Mouse (Mus musculus) neural tube, embryonic 15.5 days (tissue): ENCODE measurements at regions not wholly inside any gene's neighbourhood (a gene's known extent, or its start where the extent isn't known, plus 50 kb on each side); places are given as distances from the start of the nearest gene placed in this dataset.

Source experiments
- ATAC-seq: fragments of 200-750 bp; cut with Nextera tagmentation; 2 replicates; pipeline ENCODE4 v1.8.0; 2017; ENCODE audit warnings: mild to moderate bottlenecking, moderate TSS enrichment, moderate library complexity; ENCODE audit not compliant: low FRiP score
- H3K27ac ChIP-seq: fragments of 300-500 bp; sonication (generic); replicated peaks from 2 replicates; pipeline ENCODE4 v1.5.1; 2015; ENCODE audit warnings: mild to moderate bottlenecking, inconsistent platforms
- H3K27me3 ChIP-seq: fragments of 300-500 bp; sonication (generic); replicated peaks from 2 replicates; pipeline ENCODE4 v1.6.1; 2015; ENCODE audit warnings: inconsistent platforms
- H3K36me3 ChIP-seq: fragments of 300-500 bp; sonication (generic); 2 replicates; pipeline ENCODE4 v1.6.1; 2015; ENCODE audit warnings: inconsistent platforms
- H3K4me1 ChIP-seq: fragments of 300-500 bp; sonication (generic); 2 replicates; pipeline ENCODE4 v1.6.1; 2015; ENCODE audit warnings: inconsistent platforms
- H3K4me2 ChIP-seq: fragments of 300-500 bp; sonication (generic); 2 replicates; pipeline ENCODE4 v1.6.1; 2015; ENCODE audit warnings: inconsistent platforms, mild to moderate bottlenecking, moderate library complexity
- H3K4me3 ChIP-seq: fragments of 300-500 bp; sonication (generic); replicated peaks from 2 replicates; pipeline ENCODE4 v1.5.1; 2015; ENCODE audit warnings: mild to moderate bottlenecking, inconsistent platforms
- H3K9ac ChIP-seq: fragments of 300-500 bp; sonication (generic); replicated peaks from 2 replicates; pipeline ENCODE4 v1.6.1; 2015; ENCODE audit warnings: mild to moderate bottlenecking, inconsistent platforms
- H3K9me3 ChIP-seq: fragments of 300-500 bp; sonication (generic); replicated peaks from 2 replicates; pipeline ENCODE4 v1.6.1; 2016; ENCODE audit warnings: inconsistent platforms
- WGBS: fragments of 180-500 bp; shearing (Covaris S2); methylation state at CpG from one replicate; pipeline ENCODE4 v1.1.7; 2015; ENCODE audit warnings: mixed read lengths; 5-methylcytosine and 5-hydroxymethylcytosine counted together

DNA sequence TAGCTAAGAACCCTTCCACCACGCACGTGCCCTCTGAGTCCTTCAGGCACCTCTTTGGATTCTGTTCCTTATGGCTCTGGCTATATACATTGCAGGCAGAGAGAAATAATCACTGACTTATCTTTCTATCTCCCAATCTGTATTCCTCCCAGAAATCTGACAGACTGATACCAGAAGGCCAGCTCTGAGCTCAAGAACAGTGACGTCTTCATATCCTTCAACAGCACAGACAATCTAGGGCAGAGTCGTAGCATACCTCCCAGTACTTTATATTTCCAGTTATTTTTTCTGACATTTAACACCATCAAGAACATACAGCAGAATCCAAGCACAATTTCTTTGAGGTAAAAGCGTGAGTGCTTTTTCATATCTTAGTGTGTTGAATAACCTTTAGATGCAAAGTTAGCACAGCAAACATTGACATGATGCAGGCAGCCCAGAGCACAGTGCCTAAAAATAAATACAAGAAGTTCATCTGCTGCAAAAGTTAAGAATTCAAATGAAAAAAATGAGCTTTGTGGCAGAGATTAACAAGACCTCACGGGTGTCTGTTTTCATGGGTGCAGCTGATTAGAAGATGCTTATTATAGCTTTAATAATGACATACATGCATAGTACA lies 358.1 kb upstream of the Satb1 start:
- Histone ChIP-seq H3K27me3 (no peaks in the 10 kb centered on the region), H3K9me3 (no peaks in the 10 kb centered on the region), H3K4me2 (no peak overlapping the region), H3K27ac (no peak overlapping the region), H3K36me3 (no peaks in the 10 kb centered on the region), H3K4me1 (no peaks in the 10 kb centered on the region), H3K9ac (no peak overlapping the region), H3K4me3 (no peak overlapping the region)
- 89% methylated on average over 6 of the region's 6 CpGs for WGBS
- no peak for ATAC-seq

DNA sequence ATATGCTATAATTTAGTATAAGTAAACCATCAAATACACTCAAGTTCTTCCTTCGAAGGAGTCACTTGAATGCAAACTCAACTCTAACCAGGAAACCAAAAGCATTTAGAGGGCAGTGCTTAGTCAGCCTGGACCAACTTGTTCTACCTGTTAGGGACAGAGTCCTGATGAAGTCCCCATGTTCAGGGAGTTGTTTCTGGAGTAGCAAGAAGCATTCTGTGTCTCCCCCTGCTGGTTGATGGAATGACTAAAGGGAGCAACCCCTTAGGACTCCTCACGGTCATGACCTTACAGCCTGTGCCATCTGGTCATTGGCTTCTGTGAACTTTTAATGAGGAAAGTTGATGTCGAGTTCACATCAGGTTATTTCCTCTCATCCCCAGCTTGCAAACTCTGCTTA lies 349.6 kb upstream of the Satb1 start:
- no peaks in the 10 kb centered on the region for H3K27me3 ChIP-seq
- H3K4me3 ChIP-seq = no peak overlapping the region
- H3K36me3 ChIP-seq = no peaks in the 10 kb centered on the region
- no peak for ATAC-seq
- no peaks in the 10 kb centered on the region for H3K4me1 ChIP-seq
- no peak overlapping the region for H3K4me2 ChIP-seq
- 43% methylated on average over 3 of the region's 3 CpGs for WGBS
- no peak overlapping the region for H3K27ac ChIP-seq
- H3K9ac ChIP-seq = no peak overlapping the region
- no peaks in the 10 kb centered on the region for H3K9me3 ChIP-seq

DNA sequence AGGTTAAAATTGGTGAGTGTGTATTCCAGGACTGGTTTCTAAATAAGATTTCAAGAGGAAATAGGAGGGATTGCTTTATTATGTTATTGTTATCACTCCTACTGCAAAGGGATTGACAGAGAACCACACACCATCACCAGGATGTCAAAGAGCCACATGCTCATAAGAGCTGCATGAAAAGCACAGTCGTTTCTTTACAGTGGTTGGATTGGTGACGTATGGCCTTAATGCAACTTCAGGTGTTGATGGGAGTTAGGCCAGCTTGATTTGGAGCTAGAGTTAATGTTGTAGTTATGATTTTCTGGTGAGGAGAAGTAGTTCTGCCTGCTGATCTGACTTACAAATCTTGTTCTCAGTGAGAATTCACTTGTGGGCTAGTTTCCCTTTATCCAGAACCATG lies 344.9 kb upstream of the Satb1 start:
- H3K27me3 ChIP-seq = no peaks in the 10 kb centered on the region
- no peak overlapping the region for H3K4me2 ChIP-seq
- 86% methylated on average over 2 of the region's 2 CpGs for WGBS
- H3K36me3 ChIP-seq = no peaks in the 10 kb centered on the region
- H3K4me1 ChIP-seq = no peaks in the 10 kb centered on the region
- no peak overlapping the region for H3K27ac ChIP-seq
- no peaks in the 10 kb centered on the region for H3K9me3 ChIP-seq
- H3K9ac ChIP-seq = no peak overlapping the region
- no peak overlapping the region for H3K4me3 ChIP-seq
- no peak for ATAC-seq

DNA sequence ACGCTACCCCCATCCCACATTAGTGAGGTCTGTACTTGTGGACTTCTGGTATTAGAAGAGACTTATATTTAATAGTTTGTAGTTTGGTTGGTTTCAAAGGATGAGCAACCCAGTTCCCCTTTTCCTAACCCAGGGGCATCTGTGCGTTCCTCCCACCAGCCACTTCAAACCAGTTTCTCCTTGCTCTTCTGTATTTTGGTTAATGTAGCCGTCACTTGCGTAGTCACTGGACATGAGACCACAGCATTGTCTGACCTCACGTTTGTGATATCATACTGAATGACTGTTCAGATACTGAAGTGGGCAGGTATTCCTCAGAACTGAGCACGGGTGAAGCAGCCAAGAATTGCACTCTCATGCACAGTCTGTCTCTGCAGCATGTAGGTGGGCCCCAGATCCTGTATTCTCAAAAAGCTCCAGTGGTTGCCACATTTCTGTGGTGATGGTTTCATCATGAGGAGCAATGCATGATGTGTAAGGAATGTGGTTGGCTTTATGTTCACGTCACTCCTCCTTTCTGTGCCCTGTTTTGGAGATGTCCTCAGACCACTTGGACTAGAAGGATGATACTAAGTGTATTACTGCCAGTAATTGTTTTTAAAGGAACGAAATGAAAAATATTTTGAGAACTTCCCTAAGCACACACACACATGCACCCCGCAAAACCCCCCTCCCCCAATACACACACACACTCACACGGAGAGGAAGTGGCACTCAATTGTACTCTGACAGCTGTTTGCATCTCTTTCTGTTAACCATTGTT lies 335.2 kb upstream of the Satb1 start:
- Histone ChIP-seq H3K9me3 (no peaks in the 10 kb centered on the region), H3K4me2 (no peak overlapping the region), H3K27ac (no peak overlapping the region), H3K4me3 (no peak overlapping the region), H3K27me3 (no peaks in the 10 kb centered on the region), H3K36me3 (no peaks in the 10 kb centered on the region), H3K4me1 (no peaks in the 10 kb centered on the region), H3K9ac (no peak overlapping the region)
- WGBS = 91% methylated on average over 10 of the region's 10 CpGs
- ATAC-seq = no peak

DNA sequence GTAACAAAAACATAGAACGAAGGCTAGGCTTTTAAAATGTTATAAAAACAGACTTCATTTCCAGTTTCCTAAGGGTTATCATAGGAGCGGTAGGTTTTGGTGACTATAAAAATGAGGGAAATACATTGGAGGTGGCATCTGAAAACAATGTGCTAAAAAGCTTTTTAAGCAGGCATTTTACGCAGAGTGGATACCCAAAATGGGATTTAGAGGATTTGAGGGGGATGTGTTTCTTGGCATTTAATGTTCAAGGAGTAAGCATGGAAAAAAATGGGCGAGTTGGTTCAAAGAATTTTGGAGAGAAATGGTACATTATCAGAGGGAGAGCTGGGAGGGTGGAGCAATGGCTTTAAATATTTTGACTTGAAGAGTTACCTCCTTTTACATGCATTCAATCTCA lies 334.6 kb upstream of the Satb1 start:
- 83% methylated on average over 4 of the region's 4 CpGs for whole genome bisulfite sequencing
- no peak for ATAC-seq
- H3K9me3 ChIP-seq = no peaks in the 10 kb centered on the region
- H3K27me3 ChIP-seq = no peaks in the 10 kb centered on the region
- H3K36me3 ChIP-seq = no peaks in the 10 kb centered on the region
- no peaks in the 10 kb centered on the region for H3K4me1 ChIP-seq
- H3K4me2 ChIP-seq = no peak overlapping the region
- H3K4me3 ChIP-seq = no peak overlapping the region
- no peak overlapping the region for H3K9ac ChIP-seq
- no peak overlapping the region for H3K27ac ChIP-seq

DNA sequence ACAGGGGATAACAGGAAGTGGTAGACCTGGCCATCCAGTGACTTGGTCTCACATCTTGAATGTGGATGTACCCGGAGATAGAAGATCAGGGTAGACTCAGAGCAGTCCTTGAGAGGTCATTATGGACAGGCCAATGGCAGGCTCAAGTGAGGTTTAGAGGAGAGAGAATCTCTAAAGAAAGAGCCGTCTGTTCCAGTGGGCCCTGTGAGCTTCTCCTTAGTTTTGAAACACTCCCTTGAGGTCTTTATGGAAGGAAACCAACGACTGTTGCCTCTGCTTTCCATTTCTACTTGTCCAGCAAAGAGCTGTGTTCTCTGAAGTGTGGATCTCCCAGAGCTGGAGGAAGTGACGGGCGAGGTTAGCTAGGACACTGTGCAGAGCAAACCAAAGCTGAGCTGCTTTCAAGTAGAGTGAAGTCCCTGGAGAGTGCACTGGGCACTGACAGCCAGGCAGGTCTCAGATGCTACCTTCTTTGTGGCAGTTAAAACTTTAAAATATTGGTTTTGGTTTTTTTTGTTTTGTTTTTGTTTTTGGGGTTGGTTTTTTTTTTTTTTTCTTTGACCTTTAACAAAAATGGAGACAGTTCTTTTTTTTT lies 332.9 kb upstream of the Satb1 start:
- no peaks in the 10 kb centered on the region for H3K9me3 ChIP-seq
- no peaks in the 10 kb centered on the region for H3K27me3 ChIP-seq
- no peak overlapping the region for H3K27ac ChIP-seq
- no peaks in the 10 kb centered on the region for H3K36me3 ChIP-seq
- no peak for ATAC-seq
- H3K4me2 ChIP-seq = no peak overlapping the region
- 80% methylated on average over 5 of the region's 5 CpGs for WGBS
- no peak overlapping the region for H3K4me3 ChIP-seq
- H3K4me1 ChIP-seq = no peaks in the 10 kb centered on the region
- H3K9ac ChIP-seq = no peak overlapping the region

DNA sequence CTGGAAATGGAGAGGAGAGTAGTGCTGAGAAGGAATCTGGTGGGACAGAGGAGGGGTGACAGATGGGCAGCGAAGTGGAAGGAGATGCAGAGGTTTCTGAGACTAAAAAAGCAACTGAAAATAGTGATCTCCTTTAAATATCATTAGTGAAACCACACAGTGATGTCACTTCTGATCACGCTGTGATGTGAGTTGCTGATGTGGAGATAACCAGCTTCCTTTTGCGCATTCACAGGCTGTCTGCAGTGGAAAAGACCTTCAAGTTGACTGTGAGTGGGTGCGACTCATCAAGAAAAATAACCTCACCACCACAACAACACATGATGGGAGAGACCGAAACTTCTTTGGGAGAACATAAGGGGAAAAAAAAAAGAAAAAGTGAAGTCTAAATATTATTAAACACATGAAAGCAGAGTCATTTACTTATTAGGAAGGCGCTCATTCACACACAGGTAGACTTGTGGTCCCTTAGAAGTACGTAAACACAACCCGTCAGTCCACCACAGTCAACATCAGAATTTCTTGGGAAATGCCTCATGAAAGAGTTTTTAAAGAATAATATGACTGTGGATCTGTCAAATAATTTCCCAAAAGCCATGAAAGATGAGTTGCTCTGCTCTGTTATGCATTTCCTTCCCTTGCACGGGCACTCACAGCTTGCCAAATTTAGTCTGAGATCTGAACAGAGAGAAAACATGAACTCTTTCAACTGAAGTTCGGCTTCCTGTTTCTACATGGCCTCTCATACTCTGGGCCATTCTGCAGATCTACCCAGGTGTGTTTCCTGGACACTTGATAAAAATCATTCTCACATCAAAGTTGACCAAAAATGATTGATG lies 329.7 kb upstream of the Satb1 start:
- Histone ChIP-seq H3K9ac (no peak overlapping the region), H3K36me3 (no peaks in the 10 kb centered on the region), H3K9me3 (no peaks in the 10 kb centered on the region), H3K27me3 (no peaks in the 10 kb centered on the region), H3K4me3 (no peak overlapping the region), H3K4me1 (no peaks in the 10 kb centered on the region), H3K27ac (no peak overlapping the region), H3K4me2 (no peak overlapping the region)
- no peak for ATAC-seq
- WGBS = 92% methylated on average over 10 of the region's 10 CpGs

DNA sequence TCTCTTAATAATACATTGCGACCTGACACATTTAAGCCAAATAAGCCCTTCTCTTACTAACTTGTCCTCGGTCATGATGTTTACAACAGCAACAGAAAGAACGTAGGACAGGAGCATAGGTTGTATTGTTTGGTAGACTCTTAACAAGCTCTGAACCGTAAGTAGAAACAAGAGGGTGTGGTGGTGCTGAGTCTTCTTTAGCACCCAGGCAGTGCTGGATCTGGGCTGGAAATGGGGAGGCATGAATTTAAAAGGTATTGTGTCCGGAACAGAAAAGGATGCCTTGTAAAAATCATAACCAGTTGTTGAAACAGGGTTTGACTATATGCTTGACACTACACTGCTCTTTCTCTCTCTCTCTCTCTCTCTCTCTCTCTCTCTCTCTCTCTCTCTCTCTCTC lies 317.4 kb upstream of the Satb1 start:
- Histone ChIP-seq H3K27ac (no peak overlapping the region), H3K4me3 (no peak overlapping the region), H3K27me3 (no peaks in the 10 kb centered on the region), H3K36me3 (no peaks in the 10 kb centered on the region), H3K9me3 (no peaks in the 10 kb centered on the region), H3K9ac (no peak overlapping the region), H3K4me1 (no peaks in the 10 kb centered on the region), H3K4me2 (no peak overlapping the region)
- 91% methylated on average over 5 of the region's 5 CpGs for WGBS
- ATAC-seq = no peak

DNA sequence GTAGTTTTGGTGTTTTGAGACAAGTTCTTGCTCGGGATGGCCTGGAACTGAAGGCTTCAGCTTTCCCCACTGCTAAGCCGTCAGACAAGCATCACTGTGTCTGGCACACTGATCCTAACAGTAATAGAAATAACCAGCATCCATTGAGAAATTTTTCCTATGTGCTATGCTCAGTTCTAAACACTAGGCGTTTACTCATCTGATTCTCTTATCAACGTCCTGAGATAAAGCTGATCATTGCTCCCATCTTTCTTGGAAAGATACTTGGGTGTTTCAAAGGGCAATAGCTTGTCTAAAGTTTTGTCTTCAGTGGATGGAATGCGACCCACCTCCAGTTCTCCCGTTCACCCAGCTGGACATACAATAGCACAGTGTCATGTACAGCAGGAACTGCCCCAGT lies 316.7 kb upstream of the Satb1 start:
- Histone ChIP-seq H3K9ac (no peak overlapping the region), H3K36me3 (no peaks in the 10 kb centered on the region), H3K4me1 (no peaks in the 10 kb centered on the region), H3K27ac (no peak overlapping the region), H3K27me3 (no peaks in the 10 kb centered on the region), H3K9me3 (no peaks in the 10 kb centered on the region), H3K4me2 (no peak overlapping the region), H3K4me3 (no peak overlapping the region)
- ATAC-seq = no peak
- WGBS = 89% methylated on average over 6 of the region's 6 CpGs

DNA sequence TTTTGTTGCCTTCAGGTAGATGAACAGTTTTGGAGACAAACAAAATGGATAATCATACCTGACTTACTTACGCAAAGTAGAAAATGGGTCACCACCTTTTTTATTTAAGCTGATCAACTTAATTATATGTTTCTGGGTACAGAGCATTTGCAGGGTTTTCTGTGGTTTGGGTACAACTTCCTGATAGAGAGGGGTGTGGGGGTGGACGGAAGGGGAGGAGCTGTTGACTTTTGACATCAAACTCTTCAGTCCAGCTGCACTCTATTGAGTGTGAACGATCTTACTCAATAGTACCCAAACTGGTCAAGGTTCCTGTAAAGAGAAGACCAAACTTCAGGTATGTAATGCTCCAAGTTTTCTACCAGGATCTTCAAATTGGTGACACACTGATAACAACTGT lies 316.0 kb upstream of the Satb1 start:
- no peaks in the 10 kb centered on the region for H3K9me3 ChIP-seq
- H3K27me3 ChIP-seq = no peaks in the 10 kb centered on the region
- ATAC-seq = no peak
- H3K9ac ChIP-seq = no peak overlapping the region
- H3K4me2 ChIP-seq = no peak overlapping the region
- no peak overlapping the region for H3K4me3 ChIP-seq
- no peaks in the 10 kb centered on the region for H3K36me3 ChIP-seq
- H3K4me1 ChIP-seq = no peaks in the 10 kb centered on the region
- WGBS = 92% methylated on average over 3 of the region's 3 CpGs
- no peak overlapping the region for H3K27ac ChIP-seq

DNA sequence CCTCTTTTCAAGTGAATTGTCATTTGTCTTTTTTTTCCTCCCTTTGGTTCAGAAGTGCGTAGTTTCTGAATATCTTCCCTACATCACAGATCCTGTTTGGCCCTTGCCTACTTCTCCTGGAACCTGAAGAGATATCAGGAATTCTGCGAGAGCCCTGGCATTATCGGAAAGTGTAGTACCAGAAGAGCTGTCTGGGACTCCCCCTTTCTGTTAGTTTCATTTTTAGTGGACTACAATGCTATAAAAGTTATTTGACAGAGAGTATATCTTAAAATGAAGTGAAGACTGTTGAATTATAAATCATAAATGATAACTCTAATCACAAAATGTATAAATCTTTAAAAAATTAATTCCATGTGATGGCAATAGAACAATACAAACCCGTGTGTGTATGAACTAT lies 270.8 kb upstream of the Satb1 start:
- WGBS = 92% methylated on average over 4 of the region's 4 CpGs
- Histone ChIP-seq H3K4me1 (no peaks in the 10 kb centered on the region), H3K4me3 (no peak overlapping the region), H3K4me2 (no peak overlapping the region), H3K9ac (no peak overlapping the region), H3K27ac (no peak overlapping the region), H3K27me3 (no peaks in the 10 kb centered on the region), H3K36me3 (no peaks in the 10 kb centered on the region), H3K9me3 (no peaks in the 10 kb centered on the region)
- no peak for ATAC-seq

DNA sequence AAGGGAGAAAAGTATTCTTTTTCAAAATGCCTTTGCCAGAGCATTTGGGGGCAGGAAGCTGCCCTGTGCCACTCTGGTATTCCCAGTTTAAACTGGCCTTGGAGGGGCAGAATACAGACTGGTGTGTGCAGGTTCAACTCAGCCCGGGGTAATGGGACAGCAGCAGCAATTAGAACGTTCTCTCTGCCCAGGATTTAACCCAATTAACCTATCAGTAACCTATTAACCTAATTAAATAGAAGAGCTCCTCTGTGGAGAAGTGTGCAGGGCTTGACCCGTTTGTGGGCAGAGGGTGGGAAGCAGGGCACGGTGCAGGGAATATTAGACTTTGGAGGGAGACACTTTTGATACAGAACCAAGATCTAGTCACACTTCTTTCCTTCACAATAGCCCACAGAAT lies 252.7 kb upstream of the Satb1 start:
- Histone ChIP-seq H3K36me3 (no peaks in the 10 kb centered on the region), H3K27ac (no peak overlapping the region), H3K4me1 (no peaks in the 10 kb centered on the region), H3K4me2 (no peak overlapping the region), H3K9ac (no peak overlapping the region), H3K4me3 (no peak overlapping the region), H3K9me3 (no peaks in the 10 kb centered on the region), H3K27me3 (no peaks in the 10 kb centered on the region)
- no peak for ATAC-seq
- 48% methylated on average over 4 of the region's 4 CpGs for WGBS
